Mouse (Mus musculus) megakaryocyte, embryonic 14.5 days (primary cell): ENCODE results near the gene Klhl22. TPM values are rescaled to one million over a fixed set of nuclear protein-coding genes. Genes with fewer than 3 reads are reported as not detected.

Experiments
- H3K27me3 ChIP-seq: replicated peaks from 2 replicates; pipeline ENCODE3; 2012; ENCODE audit warnings: inconsistent platforms
- H3K36me3 ChIP-seq: replicated peaks from 2 replicates; pipeline ENCODE3; 2012; ENCODE audit warnings: low read length, inconsistent platforms, mixed read lengths
- H3K4me1 ChIP-seq: 2 replicates; pipeline ENCODE4 v1.6.1; 2012; ENCODE audit warnings: inconsistent platforms
- H3K4me3 ChIP-seq: replicated peaks from 2 replicates; pipeline ENCODE3; 2012; ENCODE audit warnings: moderate library complexity, mild to moderate bottlenecking, inconsistent platforms
- H3K9me3 ChIP-seq: 2 replicates; pipeline ENCODE4 v1.6.1; 2012; ENCODE audit warnings: inconsistent platforms
- FLI1 ChIP-seq: IDR thresholded peaks from 2 replicates; pipeline ENCODE4 v1.6.1; 2012; ENCODE audit warnings: low read length, inconsistent platforms, mixed read lengths
- GATA1 ChIP-seq: IDR thresholded peaks from 3 replicates; pipeline ENCODE4 v1.6.1; 2012; ENCODE audit warnings: mixed read lengths, low read length, inconsistent platforms, borderline replicate concordance
- polyA plus RNA-seq: library from polyadenylated mRNA; stranded (reverse); fragments of >175 nt; gene quantifications from 2 replicates; pipeline ENCODE4 v1.2.3, GENCODE M21; 2012; ENCODE audit warnings: low replicate concordance; ENCODE audit not compliant: insufficient read depth

The Klhl22 gene
- polyA plus RNA-seq, 1 experiment = 4.0 TPM

DNA sequence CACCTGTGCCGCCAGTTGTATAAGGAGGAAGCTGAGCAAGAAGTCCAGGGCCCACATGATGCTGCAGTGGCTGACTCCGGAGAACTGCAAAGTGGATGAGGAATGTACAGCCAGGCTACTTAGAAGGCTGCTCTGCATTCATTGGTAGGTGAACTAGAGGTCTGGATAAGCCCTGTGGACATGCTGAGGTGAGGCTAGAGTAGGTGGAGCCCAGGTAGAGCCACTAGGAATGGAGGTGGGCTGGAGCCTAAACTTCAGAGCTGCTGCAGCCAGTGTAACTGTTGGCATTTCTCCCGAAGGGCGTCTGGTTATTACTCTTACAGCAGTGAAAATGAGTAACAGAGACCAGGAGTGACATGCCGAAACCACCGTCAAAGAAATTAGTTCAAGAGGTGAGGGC, 78.6 kb downstream of the Klhl22 start, which contains the start of gene Car15:
Gene Car15 (minus strand): TSS at position 314 of the 400 bp plus-strand sequence.
- H3K9me3 ChIP-seq = no peaks in the 10 kb centered on the region; the same call in 1 of the 2 replicates
- no peak within 1 kb of the TSS for H3K4me3 ChIP-seq
- TF ChIP-seq GATA1 (no peak), FLI1 (no peak)
- H3K36me3 ChIP-seq = peaks cover 38% of the 10 kb centered on the region
- H3K27me3 ChIP-seq = peaks cover 57% of the 10 kb centered on the region
- H3K4me1 ChIP-seq = peaks cover 16% of the 10 kb centered on the region

DNA sequence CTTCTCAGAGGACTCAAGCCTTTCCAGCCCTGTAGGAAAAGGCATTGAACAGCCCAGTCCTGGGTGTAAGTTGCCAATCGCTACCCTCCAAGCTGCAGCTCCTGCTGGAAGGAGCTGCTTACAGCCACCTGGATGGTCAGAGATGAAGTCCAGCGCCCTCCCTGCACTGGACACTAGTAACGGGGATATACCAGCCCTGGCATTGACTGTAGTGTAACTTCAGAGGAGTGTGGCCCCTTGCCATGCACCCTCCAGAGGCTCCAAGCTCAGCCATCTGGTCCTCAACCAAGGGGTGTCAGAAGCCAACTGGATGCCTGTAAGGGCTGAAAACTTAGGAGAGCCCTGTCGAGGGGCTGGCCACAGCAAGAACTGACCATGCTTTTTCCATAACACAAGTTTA, 80.6 kb downstream of the Klhl22 start:
- H3K27me3 ChIP-seq = peaks cover 38% of the 10 kb centered on the region
- no peaks in the 10 kb centered on the region; the same call in 1 of the 2 replicates for H3K9me3 ChIP-seq
- TF ChIP-seq FLI1 (no peak), GATA1 (no peak)
- no peaks in the 10 kb centered on the region for H3K4me1 ChIP-seq
- peaks cover 57% of the 10 kb centered on the region for H3K36me3 ChIP-seq
- H3K4me3 ChIP-seq = no peak overlapping the region

DNA sequence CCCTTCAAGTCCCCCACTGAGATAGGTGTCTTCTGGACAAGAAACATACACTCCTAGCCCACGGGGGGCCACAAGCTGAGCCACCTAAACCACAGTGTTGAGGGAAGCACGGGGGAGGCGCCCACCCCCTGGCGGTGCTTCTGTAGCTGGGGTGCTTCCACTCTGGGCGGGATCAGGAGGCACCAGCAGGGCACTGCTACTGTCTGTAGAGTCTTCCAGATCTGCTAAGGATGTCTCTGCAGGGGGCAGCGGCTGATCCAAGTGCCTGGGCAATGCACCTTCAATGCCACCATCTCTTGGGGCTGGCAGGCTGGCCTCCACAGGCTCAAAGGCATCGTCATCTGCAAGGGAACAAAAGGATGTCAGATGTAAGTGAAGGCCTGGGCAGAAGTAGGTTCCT, 83.0 kb downstream of the Klhl22 start:
- Histone ChIP-seq H3K4me3 (no peak overlapping the region), H3K4me1 (no peaks in the 10 kb centered on the region), H3K36me3 (peaks cover 82% of the 10 kb centered on the region), H3K9me3 (no peaks in the 10 kb centered on the region), H3K27me3 (peaks cover 13% of the 10 kb centered on the region)
- no peak for TF ChIP-seq GATA1
- TF ChIP-seq FLI1 = no peak

Other genes with a start within 250 kb of the Klhl22 start
- 163 and 262 TPM in 2 replicates for gene Thap7, start 228.5 kb upstream of the Klhl22 start, polyA plus RNA-seq
- gene Lrrc74b, start 198.4 kb upstream of the Klhl22 start, polyA plus RNA-seq = not detected in 2 replicates
- 2.3 TPM in 1 of 2 replicates, not detected in the other for gene P2rx6, start 197.7 kb upstream of the Klhl22 start, polyA plus RNA-seq
- 0.32 and 1.0 TPM in 2 replicates for gene Slc7a4, start 176.4 kb upstream of the Klhl22 start, polyA plus RNA-seq
- gene Smpd4, start 140.3 kb upstream of the Klhl22 start, polyA plus RNA-seq = 0.83 and 9.1 TPM in 2 replicates
- not detected in 2 replicates for gene Ccdc74a, start 113.1 kb upstream of the Klhl22 start, polyA plus RNA-seq
- 78.5 and 142 TPM in 2 replicates for gene Med15, start 26.7 kb upstream of the Klhl22 start, polyA plus RNA-seq
- gene Scarf2, start 37.7 kb downstream of the Klhl22 start, polyA plus RNA-seq = 0.79 and 1.7 TPM in 2 replicates
- 0.13 TPM in 1 of 2 replicates, not detected in the other for gene B830017H08Rik, start 73.5 kb downstream of the Klhl22 start, polyA plus RNA-seq
- gene Car15, start 78.7 kb downstream of the Klhl22 start, polyA plus RNA-seq = 3.2 TPM in 1 of 2 replicates, not detected in the other
- gene Gm20518, start 132.1 kb downstream of the Klhl22 start, polyA plus RNA-seq = 0.35 TPM in 1 of 2 replicates, not detected in the other
- not detected in 2 replicates for gene Tssk1, start 134.6 kb downstream of the Klhl22 start, polyA plus RNA-seq
- 6.8 and 8.4 TPM in 2 replicates for gene Dgcr2, start 138.9 kb downstream of the Klhl22 start, polyA plus RNA-seq
- gene Tssk2, start 139.0 kb downstream of the Klhl22 start, polyA plus RNA-seq = not detected in 2 replicates
- 21.8 and 24.0 TPM in 2 replicates for gene Ess2, start 151.7 kb downstream of the Klhl22 start, polyA plus RNA-seq
- gene Gsc2, start 155.4 kb downstream of the Klhl22 start, polyA plus RNA-seq = not detected in 2 replicates
- 396 and 555 TPM in 2 replicates for gene Slc25a1, start 168.6 kb downstream of the Klhl22 start, polyA plus RNA-seq
- not detected in 2 replicates for gene Vpreb2, start 220.8 kb downstream of the Klhl22 start, polyA plus RNA-seq